Mouse (Mus musculus) thymus, adult 18-20 months (tissue): Measurements from ENCODE around the gene Gm572.
A peak's percentile ranks its signal among the peaks of the same experiment; 100 is the strongest.

Experiments used
- DNase-seq, 2 experiments: peaks; one replicate each; pipeline ENCODE4 v3.0.0; 2022; ENCODE audit warnings: mixed read lengths in 2 of 2

Gm572 gene

GRCm38 (mm10) chr4:148667006-148667755 lies 24.1 kb downstream of the Gm572 start:
- DNase-seq, result no peak

- no peak for DNase-seq
These were observed 28.3 kb downstream of the Gm572 start for GRCm38 (mm10) chr4:148671230-148671947.

GRCm38 (mm10) chr4:148675043-148675442 lies 31.9 kb downstream of the Gm572 start:
- no peak for DNase-seq

- no peak for DNase-seq
These were observed 33.3 kb downstream of the Gm572 start for GRCm38 (mm10) chr4:148676188-148676960.

GRCm38 (mm10) chr4:148676961-148677637 lies 34.0 kb downstream of the Gm572 start:
- no peak for DNase-seq

DNA sequence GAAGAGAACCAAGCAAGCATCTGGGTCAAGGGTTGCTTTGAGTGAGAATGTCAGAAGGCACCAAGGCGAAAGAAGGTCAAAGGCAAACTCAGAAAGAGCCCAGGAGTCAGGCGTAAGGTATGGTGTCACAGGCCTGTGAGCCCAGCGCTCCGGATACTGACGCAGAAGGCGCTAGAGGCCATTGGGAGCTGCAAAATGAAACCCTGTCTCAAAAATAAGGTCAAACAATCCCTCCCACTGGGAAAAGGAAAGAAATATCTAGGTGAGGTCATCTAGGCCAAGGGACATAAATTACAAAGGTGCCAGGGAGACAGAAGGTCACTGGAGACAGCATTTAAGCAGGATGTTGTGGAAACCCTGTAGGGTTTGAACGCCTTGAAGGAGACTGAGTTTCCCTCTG lies 35.0 kb downstream of the Gm572 start:
- DNase-seq, result no peak

DNA sequence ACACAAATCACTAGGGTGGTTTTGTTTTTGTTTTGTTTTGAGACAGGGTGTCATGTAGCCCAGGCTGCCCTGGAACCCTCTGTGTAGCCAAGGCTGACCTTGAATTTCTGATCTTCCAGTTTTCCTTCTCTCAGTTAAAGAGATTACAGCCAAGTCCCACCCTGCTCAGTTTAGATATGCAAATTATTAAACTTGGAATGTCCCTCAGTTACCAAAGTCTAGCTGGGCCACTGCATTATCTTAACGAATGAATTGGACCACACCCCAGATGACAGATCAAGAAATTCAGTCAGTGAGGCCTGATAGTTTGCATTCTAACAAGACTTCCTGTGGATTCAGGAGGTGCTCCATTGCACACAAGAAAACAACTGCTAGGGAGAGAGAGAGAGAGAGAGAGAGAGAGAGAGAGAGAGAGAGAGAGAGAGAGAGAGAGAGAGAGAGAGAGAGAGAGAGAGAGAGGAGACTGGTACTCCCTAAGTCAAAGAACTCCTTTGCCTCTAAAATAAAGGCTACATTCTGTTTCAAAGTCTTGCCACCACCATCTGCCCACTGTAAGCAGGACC lies 37.5 kb downstream of the Gm572 start:
- no peak for DNase-seq

DNA sequence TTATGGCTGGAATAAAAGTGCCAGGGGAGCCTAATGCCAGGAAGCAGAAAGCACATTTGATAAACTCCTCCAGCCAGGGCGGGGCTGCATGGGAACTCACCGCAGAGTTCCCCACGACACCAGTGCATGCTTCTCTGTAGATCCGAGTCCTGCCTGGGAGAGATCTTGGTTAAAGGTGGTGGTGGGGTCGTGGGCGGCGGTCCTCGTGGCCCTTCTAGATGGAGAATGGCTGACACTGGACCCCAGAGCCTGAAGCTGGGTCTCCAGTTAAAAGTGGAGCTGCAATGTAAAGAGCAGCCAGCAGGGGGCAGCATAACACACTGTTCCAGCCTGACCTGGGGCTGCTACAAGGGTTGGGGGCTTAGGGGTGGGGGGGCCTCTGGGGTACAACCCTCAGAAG lies 38.3 kb downstream of the Gm572 start:
- peak in 1 of 2 experiments; percentile 33 for DNase-seq

- no peak for DNase-seq
These were observed 39.8 kb downstream of the Gm572 start for GRCm38 (mm10) chr4:148682961-148683360.

DNA sequence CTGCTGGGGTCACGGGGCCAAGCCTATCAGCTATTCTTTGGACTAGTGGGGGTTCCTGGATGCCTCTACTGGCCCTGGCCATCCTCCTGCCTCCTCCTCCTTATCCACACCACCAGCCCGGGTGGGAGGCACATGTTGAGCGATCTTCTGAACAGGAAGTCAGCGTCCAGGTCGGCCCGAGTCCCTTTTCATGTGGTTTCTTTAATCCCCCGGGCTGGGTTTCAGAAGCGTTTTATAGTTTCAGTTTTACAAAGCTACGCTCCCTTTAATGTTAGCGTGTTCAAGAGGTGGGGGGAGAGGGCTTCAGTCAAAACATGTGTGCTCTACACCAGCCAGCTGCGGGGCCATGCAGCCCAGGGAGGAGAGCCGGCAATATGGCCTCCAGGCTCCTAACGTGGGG lies 40.4 kb downstream of the Gm572 start:
- DNase-seq, result peak; percentile 32 to 54

DNA sequence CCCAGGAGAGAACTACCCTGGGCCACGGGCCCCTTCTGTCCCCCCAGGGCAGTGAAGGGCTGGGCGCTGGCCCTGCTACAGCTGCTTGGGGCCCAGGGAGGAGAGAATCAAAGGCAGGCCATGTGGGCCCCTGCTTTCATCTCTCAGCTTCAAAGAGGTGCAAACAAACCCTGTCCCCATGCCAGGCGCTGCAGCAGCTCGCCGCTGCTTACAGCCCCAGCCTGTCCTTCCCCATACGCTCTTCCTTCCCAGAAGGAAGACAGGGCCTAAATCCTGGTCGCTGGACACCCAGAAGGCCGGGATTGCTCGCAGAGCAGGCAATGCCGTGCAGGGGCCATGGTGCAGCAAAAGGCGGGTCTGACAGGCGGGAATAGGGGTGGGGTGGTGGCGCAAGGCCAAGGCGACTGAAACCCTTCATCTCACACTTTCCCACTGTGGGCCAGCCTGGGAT lies 43.4 kb downstream of the Gm572 start:
- DNase-seq, result no peak

GRCm38 (mm10) chr4:148688091-148688490 lies 45.0 kb downstream of the Gm572 start:
- no peak for DNase-seq

DNA sequence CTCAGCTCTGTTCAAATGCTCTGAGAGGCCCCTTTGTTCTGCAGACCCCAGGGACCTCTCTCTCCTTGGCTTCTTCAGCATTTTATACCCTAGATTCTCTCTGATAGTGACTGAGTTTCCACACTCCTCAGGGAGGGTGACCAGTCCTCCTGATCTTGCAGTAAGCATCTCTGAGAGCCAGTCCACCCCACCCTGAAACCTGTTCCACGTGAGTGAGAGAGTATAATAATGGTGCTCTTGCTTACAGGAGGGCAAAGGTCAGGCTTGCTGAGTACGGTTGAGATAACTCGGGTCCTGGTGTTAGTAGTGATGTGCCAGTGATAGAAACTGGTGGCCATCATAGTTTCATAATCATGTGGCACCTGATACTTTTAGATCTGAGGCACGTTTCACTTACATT lies 48.1 kb downstream of the Gm572 start:
- no peak for DNase-seq

DNA sequence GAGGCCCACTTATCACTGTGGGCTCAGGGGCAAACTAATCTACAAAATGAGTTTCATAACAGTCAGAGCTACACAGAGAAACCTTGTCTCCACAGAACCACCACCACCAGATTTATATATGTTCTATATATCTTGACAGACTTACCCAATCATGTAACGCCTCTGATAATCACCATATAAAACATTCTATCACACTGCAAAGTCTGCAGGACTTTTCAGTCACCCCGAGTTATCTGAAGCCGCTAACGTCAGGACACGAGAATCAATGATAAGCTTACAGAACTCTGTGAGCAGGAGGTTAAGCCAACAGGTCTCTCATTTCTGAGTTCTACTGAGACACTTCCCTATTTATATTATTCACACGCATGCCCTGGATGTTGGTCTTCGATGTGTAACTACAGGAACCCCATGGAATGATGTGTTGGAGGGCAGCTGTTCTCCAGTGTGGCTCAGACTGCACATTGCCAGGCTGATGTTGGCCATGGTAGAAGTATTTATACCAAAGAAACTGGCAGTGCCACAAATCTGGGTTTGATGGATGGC lies 50.4 kb downstream of the Gm572 start:
- no peak for DNase-seq

GRCm38 (mm10) chr4:148704756-148705155 lies 61.6 kb downstream of the Gm572 start:
- peak in 1 of 2 experiments; percentile 15 for DNase-seq

DNA sequence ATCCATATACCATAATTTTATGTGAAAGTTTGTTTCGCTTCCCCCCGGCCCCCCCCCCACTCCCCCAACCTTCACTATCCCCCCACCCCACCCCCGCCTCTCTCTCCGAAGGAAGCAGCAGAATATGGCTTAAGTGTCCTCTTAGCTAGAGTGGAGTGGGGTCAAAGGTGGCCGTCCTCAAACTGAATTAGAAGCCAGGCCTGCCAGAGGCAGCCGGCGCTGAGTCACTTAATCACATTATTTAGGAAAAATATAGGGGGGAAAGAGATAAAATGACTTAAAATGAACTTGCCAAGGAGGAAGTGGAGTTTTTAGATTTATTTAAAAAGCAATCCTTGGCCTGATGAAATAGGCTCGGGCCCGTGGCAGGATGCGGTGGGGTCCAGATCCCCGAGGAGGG lies 65.7 kb downstream of the Gm572 start:
- DNase-seq, result no peak

GRCm38 (mm10) chr4:148710446-148710845 lies 67.3 kb downstream of the Gm572 start:
- no peak for DNase-seq

GRCm38 (mm10) chr4:148711323-148711722 lies 68.2 kb downstream of the Gm572 start:
- no peak for DNase-seq

GRCm38 (mm10) chr4:148712632-148713031 lies 69.5 kb downstream of the Gm572 start:
- no peak for DNase-seq

DNA sequence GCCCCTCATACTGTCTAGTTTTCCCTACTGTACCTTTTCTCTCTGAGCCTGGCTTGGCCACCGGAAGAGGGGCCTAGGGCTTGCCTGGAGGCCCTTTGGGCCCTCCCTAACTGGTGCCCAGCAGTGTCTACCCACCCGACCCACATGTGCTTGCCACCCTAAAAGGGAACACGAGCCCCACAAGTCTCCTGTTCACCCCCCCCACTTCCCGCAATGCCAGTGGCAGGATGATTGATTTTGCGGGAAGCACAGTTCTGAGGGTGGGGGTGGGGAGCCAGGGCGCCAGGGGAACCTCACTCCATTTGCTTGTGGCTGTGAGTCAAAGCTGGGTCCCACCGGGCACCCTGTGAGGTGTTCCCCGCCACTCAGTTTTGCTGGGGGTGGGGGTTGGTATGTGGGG lies 70.9 kb downstream of the Gm572 start:
- DNase-seq, result no peak

GRCm38 (mm10) chr4:148714739-148715138 lies 71.6 kb downstream of the Gm572 start:
- DNase-seq, result no peak

DNA sequence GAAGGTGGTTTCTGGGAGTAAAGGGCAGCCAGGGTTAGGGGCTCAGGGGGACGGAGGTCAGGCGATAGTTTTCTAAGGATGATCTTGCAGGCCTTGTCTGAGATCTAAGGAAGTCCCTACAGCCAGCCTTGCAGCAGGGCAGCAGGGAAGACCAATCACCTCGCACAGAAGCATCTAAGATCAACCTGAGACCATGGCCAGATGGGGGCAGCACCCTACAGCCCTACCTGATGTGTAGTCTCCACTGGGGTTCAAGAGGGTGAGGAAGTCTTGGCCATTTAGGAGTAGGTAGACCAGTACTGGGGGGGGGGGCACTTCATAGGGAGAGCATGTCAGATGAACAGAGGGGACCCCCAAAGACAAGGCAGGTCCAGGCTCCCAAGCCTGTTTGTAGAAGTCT lies 72.3 kb downstream of the Gm572 start:
- no peak for DNase-seq
